Mouse (Mus musculus) liver, embryonic 13.5 days (tissue): ENCODE data around the gene Gm49333. TPM values are rescaled to one million over a fixed set of nuclear protein-coding genes. Genes with fewer than 3 reads are reported as not detected.
A peak's percentile ranks its signal among the peaks of the same experiment; 100 is the strongest.
"Not testable (repeated sequence)": the region's sequence is repeated elsewhere in the genome, so short reads cannot be mapped to it uniquely, and the experiment has no call there.

Source experiments
- ATAC-seq: fragments of 200-750 bp; cut with Nextera tagmentation; 2 replicates; pipeline ENCODE4 v1.8.0; 2017; ENCODE audit warnings: low read depth, mild to moderate bottlenecking, moderate number of reproducible peaks, moderate library complexity
- DNase-seq: peaks from one replicate; pipeline ENCODE4 v3.0.0; 2022
- H3K27ac ChIP-seq: fragments of 300-500 bp; sonication (generic); 2 replicates; pipeline ENCODE4 v1.5.1; 2015; ENCODE audit warnings: moderate library complexity, mild to moderate bottlenecking, inconsistent platforms
- H3K27me3 ChIP-seq: fragments of 300-500 bp; sonication (generic); 2 replicates; pipeline ENCODE4 v1.6.1; 2015; ENCODE audit warnings: mild to moderate bottlenecking, inconsistent platforms
- H3K36me3 ChIP-seq: fragments of 300-500 bp; sonication (generic); 2 replicates; pipeline ENCODE4 v1.6.1; 2015; ENCODE audit warnings: mild to moderate bottlenecking, inconsistent platforms
- H3K4me1 ChIP-seq: fragments of 300-500 bp; sonication (generic); replicated peaks from 2 replicates; pipeline ENCODE4 v1.6.1; 2015; ENCODE audit warnings: inconsistent platforms
- H3K4me2 ChIP-seq: fragments of 300-500 bp; sonication (generic); 2 replicates; pipeline ENCODE4 v1.6.1; 2015; ENCODE audit warnings: inconsistent platforms, mild to moderate bottlenecking, moderate library complexity
- H3K4me3 ChIP-seq: fragments of 300-500 bp; sonication (generic); replicated peaks from 2 replicates; pipeline ENCODE4 v1.5.1; 2015; ENCODE audit warnings: mild to moderate bottlenecking, inconsistent platforms
- H3K9ac ChIP-seq: fragments of 300-500 bp; sonication (generic); 2 replicates; pipeline ENCODE4 v1.6.1; 2015; ENCODE audit warnings: mild to moderate bottlenecking, inconsistent platforms
- H3K9me3 ChIP-seq: fragments of 300-500 bp; sonication (generic); replicated peaks from 2 replicates; pipeline ENCODE4 v1.6.1; 2016; ENCODE audit warnings: inconsistent platforms
- WGBS: fragments of 180-500 bp; shearing (Covaris S2); methylation state at CpG from one replicate; pipeline ENCODE4 v1.1.7; 2015; ENCODE audit not compliant: insufficient replicate concordance; 5-methylcytosine and 5-hydroxymethylcytosine counted together
- polyA plus RNA-seq: library from polyadenylated mRNA; unstranded; fragments of >200 nt; fragmentation: Nextera tagmentation; extraction: Ambion mirVana; gene quantifications from 2 replicates; pipeline ENCODE4 v1.2.1, GENCODE M21; 2015

The Gm49333 gene
- polyA plus RNA-seq, 1 experiment from 2014 or later, result not detected

DNA sequence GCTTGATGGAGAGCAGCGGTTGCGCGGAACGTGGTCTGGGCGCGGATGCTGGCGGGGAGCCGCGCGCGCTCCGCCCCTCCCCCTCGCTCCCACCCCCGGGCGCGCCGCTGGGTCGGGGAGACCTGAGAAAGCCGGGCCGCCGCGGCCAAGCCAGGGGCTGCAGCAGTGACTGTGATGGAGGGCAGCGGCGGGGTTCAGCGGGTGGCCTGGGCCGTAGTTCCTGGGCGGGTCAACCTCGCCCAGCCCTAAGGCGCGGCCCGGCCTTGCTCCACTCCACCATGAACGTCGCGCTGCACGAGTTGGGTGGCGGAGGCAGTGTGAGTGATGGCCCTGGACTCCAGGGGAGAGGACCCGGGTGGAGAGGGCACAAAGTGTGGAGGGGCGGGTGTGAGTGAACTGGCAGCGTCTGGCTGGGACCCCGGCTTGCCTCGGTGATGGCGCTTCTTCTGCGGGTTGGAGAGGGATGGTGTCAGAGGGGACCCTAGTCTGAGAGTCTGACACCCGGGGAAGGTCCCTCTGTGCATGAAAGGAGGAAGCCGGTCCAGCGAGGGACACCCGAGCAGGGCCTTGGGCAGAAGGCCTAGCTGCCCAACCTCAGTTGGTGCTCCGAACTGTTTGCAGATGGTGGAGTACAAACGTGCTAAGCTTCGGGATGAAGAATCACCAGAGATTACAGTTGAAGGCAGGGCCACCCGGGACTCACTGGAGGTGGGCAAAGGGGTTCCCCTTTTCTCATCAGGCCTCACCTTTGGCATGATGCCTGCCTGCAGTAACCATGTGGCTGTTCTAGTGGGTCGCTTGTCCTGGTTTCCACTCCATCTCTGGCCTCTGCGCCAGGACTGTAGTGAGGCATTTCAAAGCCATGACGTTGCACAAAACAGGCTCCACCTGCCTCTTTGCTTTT lies 18.6 kb downstream of the Gm49333 start, which contains the start of gene Ece2:
Gene Ece2, plus strand, starts transcription at position 98 of the 904 bp plus-strand sequence.
- no peak for ATAC-seq
- WGBS, result 11% methylated on average over 54 of the region's 54 CpGs
- Histone ChIP-seq H3K27ac (no peak within 1 kb of the TSS), H3K4me3 (peak within 1 kb of the TSS; percentile 50), H3K4me2 (peak within 1 kb of the TSS; percentile 68), H3K9ac (no peak within 1 kb of the TSS), H3K9me3 (no peaks in the 10 kb centered on the region), H3K36me3 (no peaks in the 10 kb centered on the region), H3K4me1 (peaks cover 5% of the 10 kb centered on the region), H3K27me3 (peaks cover 54% of the 10 kb centered on the region)
- DNase-seq, result no peak

DNA sequence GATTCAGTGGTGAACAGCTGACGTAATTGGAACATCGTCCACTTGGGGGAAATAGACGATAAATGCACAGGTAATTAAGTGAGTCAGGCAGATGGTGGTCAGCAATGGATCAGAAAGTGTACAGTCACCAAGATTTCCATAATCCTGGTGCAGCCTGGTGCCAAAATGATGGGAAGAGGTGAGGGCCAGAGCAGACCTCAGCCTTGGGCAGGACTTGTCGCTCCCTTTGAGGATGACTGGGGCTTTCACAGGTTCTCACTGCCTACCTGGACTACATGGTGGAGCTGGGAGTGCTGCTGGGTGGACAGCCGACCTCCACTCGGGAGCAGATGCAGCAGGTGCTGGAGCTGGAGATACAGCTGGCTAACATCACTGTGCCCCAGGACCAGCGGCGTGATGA lies 26.0 kb downstream of the Gm49333 start:
- Histone ChIP-seq H3K4me3 (no peak overlapping the region), H3K27ac (no peak overlapping the region), H3K4me1 (no peaks in the 10 kb centered on the region), H3K27me3 (peaks cover 20% of the 10 kb centered on the region), H3K4me2 (no peak overlapping the region), H3K9me3 (no peaks in the 10 kb centered on the region), H3K9ac (no peak overlapping the region), H3K36me3 (no peaks in the 10 kb centered on the region)
- ATAC-seq (no peak), DNase-seq (no peak)
- 61% methylated on average over 8 of the region's 8 CpGs for WGBS

DNA sequence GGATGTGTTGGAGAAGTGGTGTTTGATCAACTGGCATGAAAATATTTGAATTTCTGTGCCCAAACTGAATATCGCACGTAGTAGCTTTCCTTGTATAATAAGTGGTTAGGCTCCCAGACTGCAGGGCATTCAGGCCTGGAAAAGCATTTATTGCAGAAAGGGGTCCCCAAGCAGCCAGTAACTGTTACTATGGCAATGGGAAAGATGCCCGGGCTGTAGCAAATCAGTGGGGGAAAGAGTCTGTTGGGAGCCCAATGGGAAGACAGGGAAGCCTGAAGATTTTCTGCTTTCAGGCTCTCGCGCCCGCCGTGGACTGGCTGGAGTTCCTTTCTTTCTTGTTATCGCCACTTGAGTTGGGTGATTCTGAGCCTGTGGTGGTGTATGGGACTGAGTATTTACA lies 27.0 kb downstream of the Gm49333 start:
- H3K36me3 ChIP-seq, result no peaks in the 10 kb centered on the region
- H3K9ac ChIP-seq, result no peak overlapping the region
- no peak overlapping the region for H3K4me2 ChIP-seq
- WGBS, result 73% methylated on average over 8 of the region's 8 CpGs
- H3K27me3 ChIP-seq, result peaks cover 25% of the 10 kb centered on the region
- no peaks in the 10 kb centered on the region for H3K4me1 ChIP-seq
- H3K9me3 ChIP-seq, result no peaks in the 10 kb centered on the region
- no peak overlapping the region for H3K4me3 ChIP-seq
- no peak for ATAC-seq
- no peak overlapping the region for H3K27ac ChIP-seq
- DNase-seq, result no peak

DNA sequence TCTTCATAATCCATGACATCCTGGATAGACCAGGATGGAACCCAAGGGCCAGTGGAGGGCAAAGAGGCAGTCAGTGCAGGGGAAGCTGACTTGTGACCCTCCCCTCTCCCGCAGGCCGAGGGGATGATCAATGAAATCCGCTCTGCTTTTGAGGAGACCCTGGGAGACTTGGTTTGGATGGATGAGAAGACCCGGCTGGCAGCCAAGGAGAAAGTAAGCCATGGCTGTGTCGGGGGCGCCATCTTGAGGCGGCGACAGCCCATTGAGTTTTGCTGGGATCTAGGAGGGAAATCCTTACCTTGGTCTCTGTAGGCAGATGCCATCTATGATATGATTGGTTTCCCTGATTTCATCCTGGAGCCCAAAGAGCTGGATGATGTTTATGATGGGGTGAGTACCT lies 30.8 kb downstream of the Gm49333 start:
- H3K9me3 ChIP-seq, result no peaks in the 10 kb centered on the region
- no peaks in the 10 kb centered on the region for H3K4me1 ChIP-seq
- no peak overlapping the region for H3K4me3 ChIP-seq
- H3K4me2 ChIP-seq, result no peak overlapping the region
- H3K27ac ChIP-seq, result no peak overlapping the region
- no peaks in the 10 kb centered on the region for H3K36me3 ChIP-seq
- ATAC-seq (no peak), DNase-seq (peak; percentile 28)
- WGBS, result under 1% methylated on average over 8 of the region's 8 CpGs
- H3K9ac ChIP-seq, result no peak overlapping the region
- H3K27me3 ChIP-seq, result peaks cover 49% of the 10 kb centered on the region

DNA sequence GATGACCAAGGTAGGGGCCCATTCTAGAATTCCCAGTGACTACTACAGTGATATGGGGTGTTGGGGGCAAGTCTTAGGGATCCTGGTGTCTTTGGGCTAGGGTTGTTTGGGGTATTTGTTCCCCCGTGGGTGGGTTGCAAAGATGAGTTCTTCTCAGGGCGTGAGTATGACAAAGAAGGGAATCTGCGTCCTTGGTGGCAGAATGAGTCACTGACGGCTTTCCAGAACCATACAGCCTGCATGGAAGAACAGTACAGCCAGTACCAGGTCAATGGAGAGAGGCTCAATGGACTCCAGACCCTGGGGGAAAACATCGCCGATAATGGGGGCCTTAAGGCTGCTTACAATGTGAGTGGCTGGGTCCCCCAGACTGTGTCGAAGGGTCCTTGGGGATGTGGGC lies 32.5 kb downstream of the Gm49333 start:
- no peaks in the 10 kb centered on the region for H3K36me3 ChIP-seq
- H3K27me3 ChIP-seq, result peaks cover 44% of the 10 kb centered on the region
- ATAC-seq (no peak), DNase-seq (no peak)
- WGBS, result 70% methylated on average over 7 of the region's 7 CpGs
- no peaks in the 10 kb centered on the region for H3K4me1 ChIP-seq
- H3K9ac ChIP-seq, result no peak overlapping the region
- H3K9me3 ChIP-seq, result no peaks in the 10 kb centered on the region
- no peak overlapping the region for H3K4me2 ChIP-seq
- H3K27ac ChIP-seq, result no peak overlapping the region
- no peak overlapping the region for H3K4me3 ChIP-seq

DNA sequence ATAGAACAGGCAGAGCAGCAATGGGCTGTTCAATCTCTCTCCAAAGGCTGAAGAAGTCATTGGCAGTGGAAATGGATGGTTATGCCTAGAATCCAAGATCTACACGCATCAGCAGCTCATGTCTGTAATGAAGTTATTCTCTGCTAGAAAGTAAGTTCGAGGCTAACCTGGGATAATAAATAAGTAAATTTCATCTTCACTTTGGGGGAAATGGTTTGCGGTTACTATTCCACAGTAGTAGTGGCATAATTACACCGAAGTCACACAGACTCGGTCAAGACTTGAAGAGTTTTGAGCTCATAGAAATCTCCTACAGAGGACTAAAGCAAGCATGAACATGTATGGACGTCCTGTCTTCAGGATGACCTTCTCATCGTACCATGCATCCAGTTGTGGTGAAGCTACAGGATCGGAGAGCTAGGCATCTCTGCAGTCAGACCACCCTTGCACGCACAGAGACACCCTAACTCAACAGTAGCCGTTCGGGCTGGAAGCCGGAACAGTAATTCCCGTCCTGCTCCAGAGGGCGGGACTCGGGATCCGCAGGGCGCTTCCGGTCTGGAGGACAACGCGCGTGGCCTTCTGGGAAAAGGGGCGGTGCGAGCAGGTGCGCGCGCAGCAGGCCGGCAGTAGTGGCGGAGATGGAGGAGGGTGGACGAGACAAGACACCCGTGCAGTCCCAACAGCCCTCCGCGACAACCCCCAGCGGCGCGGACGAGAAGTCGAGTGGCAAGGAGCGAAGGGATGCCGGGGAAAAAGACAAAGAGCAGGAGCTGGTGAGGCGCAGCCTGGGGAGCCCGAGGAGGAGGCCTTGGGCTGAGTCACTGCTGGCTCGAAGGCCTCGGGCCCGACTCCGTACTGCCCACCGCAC lies 39.9 kb downstream of the Gm49333 start, which contains the start of gene Psmd2:
Gene Psmd2, plus strand, starts transcription at position 577 of the 871 bp plus-strand sequence.
- peak; percentile 95 for ATAC-seq
- Histone ChIP-seq H3K36me3 (peaks cover 28% of the 10 kb centered on the region), H3K27ac (peak within 1 kb of the TSS; percentile 73), H3K4me3 (peak within 1 kb of the TSS; percentile 95), H3K27me3 (peaks cover 11% of the 10 kb centered on the region; the same call in 1 of the 2 replicates), H3K4me1 (peaks cover 19% of the 10 kb centered on the region), H3K4me2 (peak within 1 kb of the TSS; percentile 91), H3K9ac (peak within 1 kb of the TSS; percentile 93), H3K9me3 (no peaks in the 10 kb centered on the region)
- WGBS, result under 1% methylated on average over 46 of the region's 46 CpGs
- DNase-seq, result peak; percentile 95

DNA sequence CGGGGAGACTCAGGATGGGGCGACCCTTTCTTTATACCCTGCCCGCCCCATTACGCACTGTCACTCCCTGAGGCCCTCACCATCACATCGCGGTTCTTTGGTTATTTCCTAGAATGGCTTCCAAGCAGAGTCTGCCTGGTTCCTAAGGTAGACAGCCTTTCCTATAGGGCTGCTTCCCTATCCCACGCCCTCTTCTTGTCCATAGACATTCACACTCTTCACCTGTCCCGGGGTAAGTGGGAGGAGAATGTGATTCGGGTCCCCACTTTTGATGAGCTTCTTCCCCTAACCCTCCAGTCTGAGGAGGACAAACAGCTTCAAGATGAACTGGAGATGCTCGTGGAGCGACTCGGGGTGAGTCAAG lies 40.5 kb downstream of the Gm49333 start:
- H3K9me3 ChIP-seq, result no peaks in the 10 kb centered on the region
- no peak; the same call in 1 of the 2 replicates for ATAC-seq

DNA sequence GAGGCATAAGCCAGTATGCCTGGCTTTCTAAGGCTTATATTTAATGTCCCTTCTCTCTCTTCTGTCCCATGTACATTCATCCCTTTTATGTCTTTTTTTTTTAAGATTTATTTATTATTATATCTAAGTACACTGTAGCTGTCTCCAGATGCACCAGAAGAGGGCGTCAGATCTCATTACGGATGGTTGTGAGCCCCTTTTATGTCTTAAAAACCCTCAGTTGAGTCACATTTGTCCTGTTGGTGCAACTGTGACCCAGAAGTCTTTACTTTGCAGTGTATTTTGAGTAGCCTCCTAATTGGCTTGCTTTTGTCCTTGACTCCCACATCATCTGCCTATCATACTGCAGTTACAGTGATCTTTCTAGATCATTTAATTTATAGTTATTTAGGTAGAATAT lies 41.9 kb downstream of the Gm49333 start:
- H3K27ac ChIP-seq, result no peak overlapping the region
- peak overlapping the region; percentile 91 for H3K4me2 ChIP-seq
- no peaks in the 10 kb centered on the region for H3K27me3 ChIP-seq
- no peak for ATAC-seq
- peaks cover 19% of the 10 kb centered on the region for H3K4me1 ChIP-seq
- H3K4me3 ChIP-seq, result peak overlapping the region; percentile 95; the same call in 1 of the 2 replicates
- peaks cover 48% of the 10 kb centered on the region for H3K36me3 ChIP-seq
- DNase-seq, result no peak
- no peaks in the 10 kb centered on the region for H3K9me3 ChIP-seq
- H3K9ac ChIP-seq, result peak overlapping the region; percentile 93; the same call in 1 of the 2 replicates
- 45% methylated on average over 2 of the region's 2 CpGs for WGBS

More for the DNA sequence above, 40.5 kb downstream of the Gm49333 start:
- Histone ChIP-seq H3K4me1 (peaks cover 19% of the 10 kb centered on the region), H3K27me3 (peaks cover 8% of the 10 kb centered on the region; the same call in 1 of the 2 replicates), H3K9ac (peak overlapping the region; percentile 93), H3K27ac (peak overlapping the region; percentile 73), H3K4me3 (peak overlapping the region; percentile 95), H3K4me2 (peak overlapping the region; percentile 91), H3K36me3 (peaks cover 34% of the 10 kb centered on the region)
- no peak for DNase-seq
- 7% methylated on average over 12 of the region's 12 CpGs for WGBS

DNA sequence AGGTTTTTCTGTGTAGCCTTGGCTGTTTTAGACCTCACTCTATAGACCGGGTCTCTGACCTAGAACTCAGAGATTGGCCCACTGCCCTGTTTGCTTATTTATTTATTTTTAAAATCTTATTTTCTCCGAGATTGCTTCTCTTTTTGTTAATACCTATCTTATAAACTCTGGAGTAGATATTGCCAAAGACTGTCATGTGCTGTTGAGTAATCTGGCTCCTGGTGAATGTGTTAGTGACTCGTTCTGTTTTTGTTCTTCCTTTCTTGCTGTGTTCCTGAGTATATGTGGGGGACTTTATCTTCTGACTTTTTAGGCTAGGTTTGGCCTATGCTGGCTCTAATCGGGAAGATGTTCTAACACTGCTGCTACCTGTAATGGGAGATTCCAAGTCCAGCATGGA lies 46.3 kb downstream of the Gm49333 start:
- Histone ChIP-seq H3K9me3 (no peaks in the 10 kb centered on the region), H3K27me3 (no peaks in the 10 kb centered on the region), H3K4me2 (no peak overlapping the region), H3K36me3 (peaks cover 91% of the 10 kb centered on the region), H3K9ac (no peak overlapping the region), H3K4me1 (peaks cover 8% of the 10 kb centered on the region), H3K27ac (no peak overlapping the region), H3K4me3 (no peak overlapping the region)
- 82% methylated on average over 4 of the region's 4 CpGs for WGBS
- no peak for ATAC-seq
- DNase-seq, result no peak

DNA sequence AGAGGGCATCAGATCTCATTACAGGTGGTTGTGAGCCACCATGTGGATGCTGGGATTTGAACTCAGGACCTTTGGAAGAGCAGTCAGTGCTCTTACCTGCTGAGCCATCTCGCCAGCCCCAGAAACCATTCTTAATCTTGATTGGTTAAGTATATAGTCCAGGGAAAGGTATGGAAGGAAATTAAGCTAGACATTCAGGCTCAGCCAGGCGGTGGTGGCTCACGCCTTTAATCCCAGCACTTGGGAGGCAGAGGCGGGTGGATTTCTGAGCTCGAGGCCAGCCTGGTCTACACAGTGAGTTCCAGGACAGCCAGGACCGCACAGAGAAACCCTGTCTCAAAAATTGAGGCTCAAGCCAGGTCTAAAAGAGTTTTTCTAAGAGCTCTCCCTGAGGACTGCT lies 56.6 kb downstream of the Gm49333 start, which contains the start of gene Eif4g1:
Gene Eif4g1, plus strand, starts transcription at position 301 of the 400 bp plus-strand sequence.
- peaks cover 19% of the 10 kb centered on the region for H3K36me3 ChIP-seq
- not testable (repeated sequence) for H3K9ac ChIP-seq, H3K4me1 ChIP-seq, H3K27me3 ChIP-seq, ATAC-seq, H3K9me3 ChIP-seq, DNase-seq, H3K27ac ChIP-seq, H3K4me2 ChIP-seq, H3K4me3 ChIP-seq
- WGBS, result 73% methylated on average over 6 of the region's 6 CpGs

DNA sequence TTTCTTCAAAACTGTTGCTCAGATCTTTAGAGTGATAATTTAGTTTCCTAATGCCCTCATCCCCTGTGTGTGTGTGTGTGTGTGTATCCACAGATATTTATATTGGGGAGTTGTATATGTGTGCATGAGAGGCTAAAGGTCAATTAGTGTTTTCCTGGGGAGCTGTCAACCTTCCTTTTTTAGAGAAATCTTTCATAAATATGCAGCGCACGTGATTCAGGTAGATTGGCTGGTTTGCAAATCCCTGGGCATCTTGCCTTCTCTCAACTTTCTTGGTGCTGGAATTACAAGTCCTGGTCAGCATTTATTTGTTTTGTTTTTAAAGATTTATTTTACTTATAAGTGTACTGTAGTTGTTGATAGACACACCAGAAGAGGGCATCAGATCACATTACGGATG lies 58.9 kb downstream of the Gm49333 start:
- no peak overlapping the region for H3K4me3 ChIP-seq
- H3K27me3 ChIP-seq, result no peaks in the 10 kb centered on the region
- ATAC-seq, result no peak
- H3K9me3 ChIP-seq, result no peaks in the 10 kb centered on the region
- WGBS, result 88% methylated on average over 3 of the region's 3 CpGs
- no peak overlapping the region for H3K4me2 ChIP-seq
- H3K27ac ChIP-seq, result no peak overlapping the region
- H3K4me1 ChIP-seq, result peaks cover 27% of the 10 kb centered on the region
- DNase-seq, result no peak
- H3K36me3 ChIP-seq, result peaks cover 13% of the 10 kb centered on the region
- no peak overlapping the region for H3K9ac ChIP-seq
